Mouse (Mus musculus): Measurements from ENCODE around the gene Gramd1b. TPM values are rescaled to one million over a fixed set of nuclear protein-coding genes. Genes with fewer than 3 reads are reported as not detected.
A peak's percentile ranks its signal among the peaks of the same experiment; 100 is the strongest.

Gramd1b gene
- polyA plus RNA-seq, 1 experiment from 2014 or later, result 5.2 TPM

- H3K4me2 ChIP-seq, result peak overlapping the region; percentile 13; the same call in 1 of the 2 replicates
- H3K9ac ChIP-seq (replicated peaks), result no peak overlapping the region
Observed at GRCm38 (mm10) chr9:40320879-40321667, 210.1 kb downstream of the Gramd1b start.

GRCm38 (mm10) chr9:40320405-40320804 lies 210.8 kb downstream of the Gramd1b start:
- ATAC-seq (ENCODE audit: insufficient number of reproducible peaks, insufficient read depth, low FRiP score, low TSS enrichment, low read depth), result no peak
- H3K4me2 ChIP-seq, result peak overlapping the region; percentile 13; the same call in 1 of the 2 replicates
- WGBS, result 87% methylated on average over 8 of the region's 8 CpGs

More at GRCm38 (mm10) chr9:40320879-40321667, 210.1 kb downstream of the Gramd1b start:
- ATAC-seq (ENCODE audit: insufficient number of reproducible peaks, insufficient read depth, low FRiP score, low TSS enrichment, low read depth), result peak; percentile 90
- peaks cover 24% of the 10 kb centered on the region for H3K4me1 ChIP-seq (replicated peaks)
- H3K27ac ChIP-seq, result peak overlapping the region; percentile 84
- no peaks in the 10 kb centered on the region for H3K27me3 ChIP-seq
- H3K9me3 ChIP-seq, result no peaks in the 10 kb centered on the region
- peaks cover 6% of the 10 kb centered on the region; the same call in 1 of the 2 replicates for H3K36me3 ChIP-seq
- 50% methylated on average over 12 of the region's 12 CpGs for WGBS
- H3K4me3 ChIP-seq (replicated peaks), result no peak overlapping the region

DNA sequence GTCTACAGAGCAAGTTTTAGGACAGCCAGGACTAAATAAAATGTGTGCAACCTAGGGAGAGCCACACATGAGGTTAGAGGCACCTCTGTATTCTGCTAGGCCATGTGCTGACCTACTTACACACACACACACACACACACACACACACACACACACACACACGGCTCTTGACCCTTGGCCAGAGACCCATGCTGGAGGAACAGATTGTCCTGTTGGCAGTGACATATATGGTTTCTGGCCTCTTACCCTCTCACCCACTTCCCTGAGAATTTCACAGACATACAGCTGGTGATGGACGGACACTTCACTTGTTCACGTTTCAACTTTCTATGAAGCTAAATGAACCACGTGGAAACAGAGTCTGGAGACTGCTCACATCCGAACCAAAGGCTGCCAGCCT lies 212.4 kb downstream of the Gramd1b start:
- WGBS, result 86% methylated on average over 5 of the region's 5 CpGs
- Histone ChIP-seq H3K27me3 (no peaks in the 10 kb centered on the region), H3K27ac (no peak overlapping the region), H3K36me3 (peaks cover 13% of the 10 kb centered on the region; the same call in 1 of the 2 replicates), H3K9ac (replicated peaks) (no peak overlapping the region), H3K4me2 (no peak overlapping the region), H3K9me3 (no peaks in the 10 kb centered on the region), H3K4me1 (replicated peaks) (peaks cover 20% of the 10 kb centered on the region), H3K4me3 (replicated peaks) (no peak overlapping the region)
- ATAC-seq (ENCODE audit: insufficient number of reproducible peaks, insufficient read depth, low FRiP score, low TSS enrichment, low read depth), result no peak

More at GRCm38 (mm10) chr9:40320405-40320804, 210.8 kb downstream of the Gramd1b start:
- Histone ChIP-seq H3K27ac (peak overlapping the region; percentile 84), H3K27me3 (no peaks in the 10 kb centered on the region), H3K4me1 (replicated peaks) (peaks cover 20% of the 10 kb centered on the region), H3K9me3 (no peaks in the 10 kb centered on the region), H3K9ac (replicated peaks) (no peak overlapping the region), H3K4me3 (replicated peaks) (no peak overlapping the region), H3K36me3 (peaks cover 6% of the 10 kb centered on the region; the same call in 1 of the 2 replicates)

- Histone ChIP-seq H3K9ac (replicated peaks) (no peak overlapping the region), H3K4me1 (replicated peaks) (peaks cover 20% of the 10 kb centered on the region), H3K9me3 (no peaks in the 10 kb centered on the region), H3K4me2 (no peak overlapping the region), H3K27ac (no peak overlapping the region), H3K36me3 (peaks cover 13% of the 10 kb centered on the region; the same call in 1 of the 2 replicates), H3K4me3 (replicated peaks) (no peak overlapping the region), H3K27me3 (no peaks in the 10 kb centered on the region)
- 90% methylated on average over 4 of the region's 4 CpGs for WGBS
- no peak for ATAC-seq (ENCODE audit: insufficient number of reproducible peaks, insufficient read depth, low FRiP score, low TSS enrichment, low read depth)
Observed at GRCm38 (mm10) chr9:40317735-40318134, 213.4 kb downstream of the Gramd1b start.

DNA sequence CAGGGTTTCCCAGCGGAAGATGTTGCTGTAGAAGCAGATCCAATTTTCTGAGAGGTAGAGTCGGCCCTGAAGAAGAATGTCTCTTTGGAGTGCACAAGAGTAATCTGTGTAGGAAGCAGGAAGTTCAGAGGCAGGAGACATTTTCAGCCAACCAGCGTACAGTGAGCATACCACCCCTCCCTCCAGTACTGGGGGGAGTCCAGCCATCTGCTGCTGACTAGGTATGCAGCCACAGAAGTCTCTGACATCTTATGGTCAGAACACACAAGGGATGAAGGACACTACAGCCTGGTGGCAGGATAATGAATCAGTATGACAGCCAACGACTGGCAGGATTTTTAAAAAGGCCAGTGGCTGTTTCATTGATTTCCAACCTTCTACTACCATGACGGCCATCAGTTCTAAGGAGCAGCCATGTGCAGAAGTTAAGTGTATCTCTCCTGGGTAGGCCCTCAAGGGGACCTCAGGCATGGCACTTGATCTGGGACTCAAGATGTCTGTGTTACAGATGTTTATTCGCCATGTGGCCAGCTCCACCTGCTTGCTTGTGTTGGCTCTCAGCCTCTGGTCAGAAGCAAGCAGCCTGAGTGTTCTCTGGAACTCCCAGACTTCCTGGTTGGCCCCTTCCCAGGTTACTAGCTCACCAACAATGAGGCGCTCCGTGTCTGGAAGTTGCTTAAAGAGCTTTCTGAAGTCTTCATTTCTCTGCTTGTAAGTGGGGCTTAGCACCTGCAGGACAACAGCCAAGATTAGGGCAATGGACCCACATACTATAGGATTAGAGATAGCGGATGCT lies 214.1 kb downstream of the Gramd1b start:
- no peak overlapping the region for H3K4me2 ChIP-seq
- no peak overlapping the region for H3K4me3 ChIP-seq (replicated peaks)
- WGBS, result 84% methylated on average over 9 of the region's 9 CpGs
- H3K36me3 ChIP-seq, result peaks cover 13% of the 10 kb centered on the region; the same call in 1 of the 2 replicates
- no peak for ATAC-seq (ENCODE audit: insufficient number of reproducible peaks, insufficient read depth, low FRiP score, low TSS enrichment, low read depth)
- H3K4me1 ChIP-seq (replicated peaks), result peaks cover 20% of the 10 kb centered on the region
- H3K27me3 ChIP-seq, result no peaks in the 10 kb centered on the region
- H3K9me3 ChIP-seq, result no peaks in the 10 kb centered on the region
- no peak overlapping the region for H3K9ac ChIP-seq (replicated peaks)
- no peak overlapping the region for H3K27ac ChIP-seq

DNA sequence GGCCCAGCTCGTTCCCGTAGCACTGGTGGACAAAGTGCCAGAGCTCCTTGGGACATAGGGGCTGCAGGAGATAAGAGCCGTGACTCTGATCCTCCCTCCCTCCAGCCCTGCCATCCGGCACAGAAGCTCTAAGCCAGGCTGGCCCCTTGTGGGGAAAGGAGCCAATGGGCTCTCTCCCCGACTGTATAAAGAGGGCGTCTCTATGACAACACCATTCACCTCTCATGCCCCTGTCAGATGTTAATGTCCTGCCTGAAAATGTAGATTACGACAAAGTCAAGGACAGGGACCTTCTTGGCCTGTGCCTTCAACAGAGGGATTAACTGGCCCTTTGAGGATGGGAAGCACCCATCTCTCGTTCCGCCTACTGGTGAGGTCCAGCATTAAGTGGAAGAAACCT lies 219.4 kb downstream of the Gramd1b start:
- H3K4me2 ChIP-seq, result no peak overlapping the region
- peaks cover 14% of the 10 kb centered on the region; the same call in 1 of the 2 replicates for H3K36me3 ChIP-seq
- no peaks in the 10 kb centered on the region for H3K27me3 ChIP-seq
- no peak for ATAC-seq (ENCODE audit: insufficient number of reproducible peaks, insufficient read depth, low FRiP score, low TSS enrichment, low read depth)
- H3K27ac ChIP-seq, result no peak overlapping the region
- H3K4me3 ChIP-seq (replicated peaks), result no peak overlapping the region
- no peaks in the 10 kb centered on the region for H3K9me3 ChIP-seq
- WGBS, result 66% methylated on average over 9 of the region's 9 CpGs
- H3K9ac ChIP-seq (replicated peaks), result no peak overlapping the region
- H3K4me1 ChIP-seq (replicated peaks), result no peaks in the 10 kb centered on the region

- Histone ChIP-seq H3K9ac (replicated peaks) (no peak overlapping the region), H3K27ac (no peak overlapping the region), H3K4me3 (replicated peaks) (no peak overlapping the region), H3K4me1 (replicated peaks) (no peaks in the 10 kb centered on the region), H3K27me3 (no peaks in the 10 kb centered on the region), H3K4me2 (no peak overlapping the region), H3K36me3 (peaks cover 28% of the 10 kb centered on the region), H3K9me3 (no peaks in the 10 kb centered on the region)
- ATAC-seq (ENCODE audit: insufficient number of reproducible peaks, insufficient read depth, low FRiP score, low TSS enrichment, low read depth), result no peak
- WGBS, result 95% methylated on average over 6 of the region's 6 CpGs
Observed at GRCm38 (mm10) chr9:40309876-40310275, 221.3 kb downstream of the Gramd1b start.

- Histone ChIP-seq H3K9me3 (no peaks in the 10 kb centered on the region), H3K27me3 (no peaks in the 10 kb centered on the region), H3K9ac (replicated peaks) (no peak overlapping the region), H3K4me1 (replicated peaks) (no peaks in the 10 kb centered on the region), H3K36me3 (peaks cover 45% of the 10 kb centered on the region), H3K4me2 (no peak overlapping the region), H3K27ac (no peak overlapping the region), H3K4me3 (replicated peaks) (no peak overlapping the region)
- no peak for ATAC-seq (ENCODE audit: insufficient number of reproducible peaks, insufficient read depth, low FRiP score, low TSS enrichment, low read depth)
- WGBS, result 85% methylated on average over 3 of the region's 3 CpGs
Observed at GRCm38 (mm10) chr9:40307311-40307710, 223.9 kb downstream of the Gramd1b start.

DNA sequence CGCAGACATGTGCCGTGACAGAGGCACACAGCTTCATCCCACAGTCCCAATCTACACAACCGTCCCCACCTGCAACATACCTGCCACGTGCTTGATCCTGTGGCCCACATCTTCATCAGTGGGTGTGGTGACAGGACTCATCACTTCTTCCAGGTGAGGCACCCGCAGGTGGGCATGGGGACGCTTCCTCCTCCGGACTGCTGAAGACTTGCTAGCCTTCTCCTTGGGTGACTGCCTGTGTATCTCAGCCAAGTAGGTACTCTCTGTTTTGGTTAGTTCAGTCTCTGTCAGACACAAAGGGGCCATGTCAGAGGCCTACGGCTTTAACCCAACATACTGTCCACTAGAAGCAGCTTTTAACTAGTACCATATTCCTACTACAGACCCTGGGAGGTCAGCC lies 226.9 kb downstream of the Gramd1b start:
- Histone ChIP-seq H3K36me3 (peaks cover 49% of the 10 kb centered on the region), H3K27me3 (no peaks in the 10 kb centered on the region), H3K4me1 (replicated peaks) (no peaks in the 10 kb centered on the region), H3K9me3 (no peaks in the 10 kb centered on the region), H3K4me3 (replicated peaks) (no peak overlapping the region), H3K9ac (replicated peaks) (no peak overlapping the region), H3K4me2 (no peak overlapping the region), H3K27ac (no peak overlapping the region)
- WGBS, result 96% methylated on average over 8 of the region's 8 CpGs
- no peak for ATAC-seq (ENCODE audit: insufficient number of reproducible peaks, insufficient read depth, low FRiP score, low TSS enrichment, low read depth)

DNA sequence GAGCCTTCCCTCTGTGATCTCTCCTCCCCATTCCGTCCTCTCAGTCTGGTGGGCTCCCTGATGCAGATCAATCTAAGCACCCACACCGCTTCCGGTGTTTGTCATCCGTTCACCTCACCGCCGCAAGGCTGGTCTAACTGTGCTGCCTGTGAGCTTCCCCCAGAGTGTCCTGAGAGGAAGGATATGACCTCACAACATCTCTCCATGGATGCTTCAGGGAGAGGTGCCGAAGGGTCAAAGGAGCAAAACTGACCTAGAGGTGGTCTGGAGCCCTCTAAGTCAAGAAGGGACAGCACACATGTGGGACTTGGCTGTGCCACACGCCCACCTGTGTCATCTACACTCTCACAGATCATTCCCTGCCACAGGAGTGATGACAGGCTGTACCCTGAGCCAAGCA lies 228.8 kb downstream of the Gramd1b start:
- Histone ChIP-seq H3K9ac (replicated peaks) (no peak overlapping the region), H3K4me1 (replicated peaks) (no peaks in the 10 kb centered on the region), H3K27me3 (no peaks in the 10 kb centered on the region), H3K9me3 (no peaks in the 10 kb centered on the region), H3K36me3 (peaks cover 58% of the 10 kb centered on the region), H3K27ac (no peak overlapping the region), H3K4me2 (no peak overlapping the region), H3K4me3 (replicated peaks) (no peak overlapping the region)
- WGBS, result 88% methylated on average over 8 of the region's 8 CpGs
- ATAC-seq (ENCODE audit: insufficient number of reproducible peaks, insufficient read depth, low FRiP score, low TSS enrichment, low read depth), result no peak

DNA sequence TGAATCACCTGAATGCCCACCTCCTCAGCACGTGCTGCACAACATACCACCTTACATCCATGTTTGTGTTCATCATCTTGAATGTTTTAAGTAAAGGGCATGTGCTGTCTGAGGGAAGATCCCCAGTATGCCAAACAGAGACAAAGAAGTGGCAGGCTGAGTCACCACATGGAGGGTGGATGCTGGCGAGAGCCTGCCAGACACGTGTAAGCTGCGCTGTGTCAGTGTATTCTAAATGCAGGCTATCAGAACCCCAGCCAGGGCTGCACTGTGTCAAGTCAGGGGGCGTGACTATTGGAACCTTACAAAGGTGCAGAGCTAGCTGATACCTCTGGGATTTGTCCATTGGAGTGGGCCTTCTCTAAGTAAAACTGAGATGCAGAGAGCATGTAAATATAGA lies 229.7 kb downstream of the Gramd1b start:
- no peak overlapping the region for H3K4me2 ChIP-seq
- H3K4me1 ChIP-seq (replicated peaks), result no peaks in the 10 kb centered on the region
- H3K27me3 ChIP-seq, result no peaks in the 10 kb centered on the region
- H3K9ac ChIP-seq (replicated peaks), result no peak overlapping the region
- no peak overlapping the region for H3K27ac ChIP-seq
- H3K36me3 ChIP-seq, result peaks cover 60% of the 10 kb centered on the region
- H3K4me3 ChIP-seq (replicated peaks), result no peak overlapping the region
- no peaks in the 10 kb centered on the region for H3K9me3 ChIP-seq
- ATAC-seq (ENCODE audit: insufficient number of reproducible peaks, insufficient read depth, low FRiP score, low TSS enrichment, low read depth), result no peak
- WGBS, result 86% methylated on average over 5 of the region's 5 CpGs

All from limb, embryonic 12.5 days (tissue).